Mouse (Mus musculus): Measurements from ENCODE around the gene Tceanc.

DNA sequence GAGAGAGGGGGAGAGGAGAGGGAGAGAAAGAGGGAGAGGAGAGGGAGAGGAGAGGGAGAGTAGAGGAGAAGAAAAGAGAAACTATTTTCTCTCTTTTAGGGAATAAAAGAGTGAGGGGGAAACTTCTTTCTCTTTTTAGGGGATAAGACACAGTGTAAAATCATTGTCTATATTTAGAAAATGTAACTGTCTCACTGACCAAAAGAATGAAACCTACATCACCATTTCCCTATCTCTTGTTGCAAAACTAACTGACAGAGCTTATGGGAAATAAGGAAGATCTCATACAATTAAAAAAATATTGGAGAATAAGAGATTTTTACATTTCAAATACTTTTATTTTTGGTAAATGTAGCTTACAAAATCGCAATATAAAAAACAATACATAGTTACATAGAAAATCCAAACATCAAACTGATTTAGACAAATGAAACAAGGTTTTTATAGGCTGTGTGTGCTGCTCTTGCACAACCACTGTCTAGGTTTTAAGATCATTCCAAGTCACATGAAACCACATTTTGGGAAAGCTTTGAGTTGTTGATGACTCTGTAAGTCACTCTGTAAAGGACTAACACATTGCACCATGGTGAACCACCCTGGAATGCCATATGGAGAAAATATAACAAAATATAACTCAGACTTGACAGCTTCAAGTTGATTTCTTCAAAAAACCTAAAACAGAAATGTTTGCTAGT lies 18.7 kb downstream of the Tceanc start:
- TF ChIP-seq CTCF (IDR thresholded peaks at IDR 0.05) (no peak), EP300 (IDR thresholded peaks at IDR 0.05) (no peak)
